Mouse (Mus musculus): Measurements from ENCODE around the gene Slc25a30.
"Not testable (repeated sequence)": the region's sequence is repeated elsewhere in the genome, so short reads cannot be mapped to it uniquely, and the experiment has no call there.

Gene Slc25a30

DNA sequence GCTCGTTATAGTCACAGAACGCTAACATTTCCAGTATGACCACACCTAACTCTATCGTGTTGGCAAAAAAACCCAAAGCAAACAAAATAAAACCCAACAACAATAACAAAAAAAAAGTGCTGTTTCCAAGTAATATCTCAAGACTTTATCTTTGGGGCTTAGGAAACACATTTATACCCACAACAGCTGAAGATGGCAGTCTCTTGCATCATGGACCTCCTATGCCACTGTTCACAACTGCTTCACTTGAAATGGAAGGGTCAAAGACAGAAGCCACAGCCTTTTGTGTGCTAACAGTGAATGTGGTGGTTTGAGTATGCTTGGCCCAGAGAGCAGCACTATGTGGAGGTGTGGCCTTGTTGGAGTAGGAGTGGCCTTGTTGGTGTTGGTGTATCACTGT is 4.5 kb upstream of the Slc25a30 start:
- no peak for DNase-seq

DNA sequence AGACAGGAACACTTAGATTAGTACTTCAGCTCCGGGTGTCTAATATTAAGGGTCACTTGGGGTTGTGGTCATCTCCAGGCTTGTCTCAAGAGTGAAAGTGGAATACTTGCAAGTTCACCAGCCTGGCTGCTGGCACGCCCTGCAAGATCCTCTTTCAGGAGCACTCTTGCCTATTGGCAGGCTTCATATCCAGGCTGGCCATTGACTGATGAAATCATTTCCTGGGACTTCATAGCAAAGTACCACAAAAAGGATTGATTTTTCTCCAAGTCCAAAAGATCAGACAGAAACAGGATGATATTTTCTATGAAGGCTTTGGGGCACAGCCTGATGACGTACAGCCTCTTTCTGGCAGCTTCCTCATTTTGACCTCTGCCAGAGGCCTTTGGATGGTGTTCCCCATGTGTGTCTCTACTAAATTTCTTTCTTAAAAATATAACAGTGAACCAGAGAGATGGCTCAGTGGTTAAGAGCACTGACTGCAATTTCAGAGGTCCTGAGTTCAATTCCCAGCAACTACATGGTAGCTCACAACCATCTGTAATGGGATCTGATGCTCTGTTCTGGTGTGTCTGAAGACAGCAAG is 3.7 kb upstream of the Slc25a30 start:
- no peak for DNase-seq

GRCm38 (mm10) chr14:75789291-75789690 is 2.5 kb upstream of the Slc25a30 start:
- no peak for DNase-seq

DNA sequence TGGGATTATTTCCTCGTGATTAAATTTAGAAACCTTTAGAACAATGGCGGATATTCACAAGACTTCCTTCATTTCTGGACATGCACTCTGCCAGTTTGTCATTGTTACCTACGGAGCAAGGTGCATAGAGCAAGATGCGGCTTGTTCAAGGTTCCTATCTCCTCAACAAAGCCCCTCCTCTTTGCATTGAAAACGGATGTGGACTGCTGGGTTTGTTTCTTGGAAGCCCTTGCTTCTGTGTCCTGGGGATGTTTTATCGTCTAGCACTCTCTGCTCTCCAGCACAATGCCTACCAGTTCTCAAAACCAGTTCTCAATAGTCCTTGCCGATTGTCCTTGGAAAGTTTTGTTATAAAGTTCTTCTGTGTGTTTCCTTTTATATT is 948 bp upstream of the Slc25a30 start:
- no peak for DNase-seq

DNA sequence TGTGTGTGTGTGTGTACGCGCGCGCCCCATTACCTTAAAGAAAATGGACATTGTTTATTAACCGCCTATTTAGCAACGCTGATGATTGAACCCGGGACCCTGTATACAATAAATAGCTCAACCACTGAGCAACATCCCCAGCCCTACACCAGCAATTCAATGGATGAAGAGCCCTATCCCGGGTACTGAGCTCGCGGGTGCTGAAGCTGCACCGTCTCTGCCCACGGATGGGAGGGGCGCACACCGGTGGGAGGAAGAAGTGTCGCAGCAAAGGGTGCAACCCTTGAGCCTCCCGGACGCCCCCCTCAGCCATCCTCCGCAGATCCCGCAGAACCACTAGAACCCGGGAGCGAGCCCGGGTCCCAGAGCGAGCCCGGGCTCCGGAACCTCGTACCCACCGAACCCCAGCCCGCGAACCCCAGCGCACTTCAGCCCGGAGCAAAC is 391 bp downstream of the Slc25a30 start:
- DNase-seq: no peak

DNA sequence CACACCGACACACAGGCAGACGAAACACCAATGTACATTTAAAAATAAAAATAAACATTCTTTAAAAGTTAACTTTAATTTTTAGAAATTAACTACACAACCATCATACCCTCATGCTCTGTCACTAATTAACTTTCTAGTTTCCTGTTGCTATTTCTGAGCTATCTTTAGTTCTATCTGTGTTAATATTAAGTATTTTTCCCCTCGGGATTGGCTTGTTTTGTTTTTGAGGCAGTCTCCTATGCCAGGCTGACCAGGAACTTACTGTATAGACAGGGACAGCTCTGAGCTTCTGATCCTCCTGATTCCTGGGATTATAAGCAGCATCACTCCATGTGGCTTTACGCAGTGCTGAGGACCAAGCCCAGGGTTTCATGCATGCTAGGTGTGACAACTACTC is 6.9 kb downstream of the Slc25a30 start:
- DNase-seq: no peak

DNA sequence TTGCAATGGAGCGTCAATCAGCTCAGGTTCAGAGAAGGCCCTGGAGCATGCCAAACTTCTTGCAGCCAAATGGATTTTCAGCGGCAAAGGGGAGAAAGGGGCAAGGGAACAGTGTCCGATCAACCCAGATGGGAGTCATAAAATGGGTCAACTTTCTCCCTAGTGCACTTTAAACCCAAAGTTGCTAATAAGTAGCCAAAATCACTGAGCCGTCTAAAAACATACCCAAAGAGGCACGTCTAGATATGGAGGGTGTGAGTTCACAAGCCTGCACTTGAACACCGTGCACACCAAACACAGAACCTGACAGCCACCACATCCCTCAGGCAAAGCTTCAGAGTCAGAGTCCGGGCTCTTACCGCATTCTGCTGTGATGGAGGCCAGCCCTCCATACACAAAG is 10.2 kb downstream of the Slc25a30 start:
- peak; percentile 41 to 66 for DNase-seq

GRCm38 (mm10) chr14:75773431-75773830 is 13.4 kb downstream of the Slc25a30 start:
- no peak for DNase-seq

DNA sequence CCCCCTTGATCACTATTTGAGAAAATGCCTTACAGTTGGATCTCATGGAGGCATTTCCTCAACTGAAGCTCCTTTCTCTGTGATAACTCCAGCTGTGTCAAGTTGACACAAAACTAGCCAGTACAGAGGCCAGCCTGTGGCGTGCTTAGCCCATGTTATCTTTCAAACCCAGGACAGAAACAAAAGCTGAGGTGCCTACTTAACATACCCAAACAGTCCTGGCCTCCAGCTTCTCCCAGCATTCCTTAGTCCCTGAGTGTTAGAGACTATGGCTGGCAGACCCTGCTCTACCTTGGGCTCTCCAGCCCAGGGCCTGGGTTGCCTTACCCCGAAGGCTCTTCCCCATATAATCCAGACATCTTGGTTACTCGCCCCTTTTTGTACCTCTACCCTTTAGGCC is 14.4 kb downstream of the Slc25a30 start:
- not testable (repeated sequence) for DNase-seq

DNA sequence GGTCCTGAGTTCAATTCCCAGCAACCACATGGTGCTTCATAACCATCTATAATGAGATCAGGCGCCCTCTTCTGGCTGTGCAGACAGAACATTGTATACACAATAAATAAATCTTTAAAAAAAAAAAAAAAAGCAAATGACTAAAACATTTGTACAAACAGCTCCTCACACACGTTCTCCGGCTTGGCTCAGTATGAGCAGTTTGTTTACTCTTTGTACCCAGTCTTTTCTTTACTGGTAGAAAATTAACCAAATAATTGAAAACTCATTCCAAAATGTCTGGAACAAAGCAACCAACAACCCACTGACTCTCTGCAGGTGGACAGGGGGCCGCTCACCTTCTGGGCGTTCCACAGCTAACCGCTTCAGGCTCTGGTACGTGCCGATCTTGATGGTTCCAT is 15.7 kb downstream of the Slc25a30 start:
- DNase-seq: peak; percentile 63 to 78

- DNase-seq: no peak
Observed at GRCm38 (mm10) chr14:75769334-75769733, 17.5 kb downstream of the Slc25a30 start.

- DNase-seq: no peak
Observed at GRCm38 (mm10) chr14:75768275-75768608, 18.6 kb downstream of the Slc25a30 start.

GRCm38 (mm10) chr14:75767492-75768274 is 19.2 kb downstream of the Slc25a30 start:
- peak; percentile 80 to 88 for DNase-seq

DNA sequence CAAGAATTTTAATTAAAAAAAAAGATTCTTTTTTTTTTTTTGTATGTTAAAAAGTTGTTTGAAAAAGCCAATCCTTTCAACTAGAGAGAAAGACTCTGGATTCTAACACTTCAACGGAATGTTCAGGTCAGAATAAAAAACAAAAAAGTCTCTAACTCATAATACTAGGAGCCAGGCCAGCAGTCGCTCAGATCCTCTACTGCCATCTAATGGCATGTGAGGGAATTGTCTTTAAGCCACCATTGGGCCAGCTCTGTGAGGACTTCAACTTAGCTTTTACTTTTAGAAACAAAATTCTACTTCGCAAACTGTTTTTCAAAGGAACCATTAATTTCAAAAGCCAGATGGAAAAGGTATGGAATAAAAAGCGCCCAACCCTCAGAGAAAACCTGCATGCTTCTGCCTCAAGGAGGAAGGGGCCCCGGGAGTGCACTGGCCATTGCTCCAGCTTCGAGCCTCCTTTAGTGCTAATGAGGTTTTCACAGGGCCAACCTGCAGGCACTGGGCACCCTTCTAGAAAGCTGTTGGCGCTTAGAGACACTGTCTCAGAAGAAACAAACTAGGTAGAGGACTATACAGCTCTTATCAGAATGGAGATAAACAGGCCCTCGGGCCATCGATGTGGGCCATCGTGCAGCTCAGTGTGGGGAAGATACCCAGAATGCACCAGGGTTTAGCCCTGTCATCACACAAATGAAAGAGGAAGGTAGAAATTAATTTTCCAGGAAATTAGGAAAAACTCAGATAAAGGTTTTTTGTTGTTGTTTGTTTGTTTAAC is 25.6 kb downstream of the Slc25a30 start:
- peak in 1 of 2 experiments; percentile 58 for DNase-seq

DNA sequence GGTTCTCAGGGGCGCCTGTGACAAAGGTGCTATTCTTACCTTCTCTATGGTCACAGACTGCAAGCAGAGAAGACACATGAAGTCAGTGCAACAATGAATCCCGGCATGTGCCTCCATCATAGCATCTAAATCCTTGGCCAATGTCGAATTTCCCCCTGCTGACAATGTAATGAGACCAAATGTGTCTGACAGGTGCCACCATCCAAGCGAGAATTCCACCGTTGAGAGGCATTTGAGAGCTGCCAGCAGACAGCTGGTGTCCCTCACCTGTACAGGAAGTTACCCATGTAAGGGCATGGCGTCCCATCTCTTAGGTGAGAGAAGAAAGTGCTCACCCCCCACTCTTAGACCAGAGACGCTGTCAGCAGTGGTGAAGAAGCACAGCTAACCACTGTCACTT is 28.4 kb downstream of the Slc25a30 start:
- DNase-seq: no peak

GRCm38 (mm10) chr14:75757821-75758220 is 29.0 kb downstream of the Slc25a30 start:
- no peak for DNase-seq

GRCm38 (mm10) chr14:75756971-75757370 is 29.9 kb downstream of the Slc25a30 start:
- DNase-seq: peak in 1 of 2 experiments; percentile 30

DNA sequence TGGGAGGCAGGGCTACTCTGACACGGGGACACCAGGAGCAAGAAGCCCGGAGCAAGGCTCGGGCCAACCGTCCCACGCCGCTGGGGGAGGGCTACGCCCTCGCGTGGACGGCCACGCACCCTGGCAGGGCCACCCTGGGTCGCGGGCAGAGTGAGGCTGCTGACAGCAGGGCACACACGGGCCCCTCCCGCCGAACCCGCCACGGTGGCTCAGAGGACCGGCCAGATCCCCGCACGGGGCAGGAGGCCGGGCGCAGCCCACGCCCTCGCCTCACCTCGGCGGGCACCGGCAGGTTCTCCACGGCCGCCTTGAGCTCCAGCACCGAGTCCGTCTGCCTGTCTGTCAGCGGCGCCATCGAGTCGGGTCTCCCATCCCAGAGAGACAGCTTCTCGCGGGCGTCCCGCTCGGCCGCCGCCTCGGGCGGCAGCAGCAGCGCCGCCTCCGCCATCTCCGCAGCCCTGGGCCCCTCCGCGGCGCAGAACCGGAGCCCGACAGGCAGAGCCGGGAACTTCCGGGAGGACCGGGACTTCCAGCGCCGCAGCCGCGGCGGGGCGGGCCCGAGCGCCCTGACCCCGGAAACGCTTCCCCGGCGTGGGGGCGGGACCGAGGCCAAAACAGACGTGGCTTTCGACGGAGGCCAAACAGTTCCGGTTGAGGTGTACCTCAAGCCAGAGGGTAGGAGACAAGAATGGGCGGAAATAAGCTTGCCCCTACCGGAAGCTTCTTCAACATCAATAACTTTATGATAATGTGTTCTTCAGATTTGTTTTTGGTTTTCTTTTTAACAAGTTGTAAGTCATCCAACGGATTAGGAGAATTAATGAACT is 32.6 kb downstream of the Slc25a30 start, which contains the start of gene Cog3:
Cog3 (minus strand) TSS at position 527 of the 827 bp plus-strand sequence.
- DNase-seq: peak; percentile 96 to 98

DNA sequence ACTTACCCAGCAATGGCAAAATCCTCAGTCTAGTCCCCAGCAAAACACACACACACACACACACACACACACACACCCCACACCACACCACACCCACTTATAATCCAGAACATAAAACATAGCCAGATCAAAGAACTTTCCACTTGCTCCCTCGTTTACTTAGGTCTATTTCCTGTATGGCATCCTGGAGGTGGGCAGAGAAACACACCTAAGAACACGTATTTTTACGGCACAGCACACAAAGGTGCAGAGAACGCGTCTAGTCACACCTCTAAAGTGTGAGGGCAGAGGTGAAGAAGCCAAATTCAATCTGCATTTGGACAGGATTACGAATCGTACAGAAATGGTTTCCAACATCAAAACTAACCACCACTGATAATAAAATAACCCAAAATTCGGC is 33.6 kb downstream of the Slc25a30 start:
- no peak for DNase-seq

GRCm38 (mm10) chr14:75751040-75751439 is 35.8 kb downstream of the Slc25a30 start:
- DNase-seq: no peak

GRCm38 (mm10) chr14:75749123-75749522 is 37.7 kb downstream of the Slc25a30 start:
- DNase-seq: no peak

GRCm38 (mm10) chr14:75747960-75748359 is 38.9 kb downstream of the Slc25a30 start:
- no peak for DNase-seq

DNA sequence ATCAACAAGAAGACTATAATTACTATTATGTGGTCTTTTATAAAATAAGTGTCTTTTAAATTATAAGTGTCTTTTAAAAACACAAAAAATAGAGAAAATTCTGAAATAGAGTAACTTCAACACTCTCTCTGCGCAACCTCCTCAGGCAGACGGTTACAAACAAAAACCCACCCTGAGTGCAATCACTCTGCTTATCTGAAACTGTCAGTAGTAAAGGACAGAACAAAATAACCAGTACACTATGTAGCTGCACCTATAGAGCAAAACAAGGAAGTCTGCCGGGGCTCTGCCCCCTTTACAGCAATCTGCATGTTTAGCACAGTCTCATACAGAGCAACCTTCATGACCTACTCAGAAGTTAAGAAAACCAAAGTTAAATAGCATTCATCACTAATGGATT is 44.9 kb downstream of the Slc25a30 start:
- no peak for DNase-seq
